Mouse (Mus musculus) embryonic fibroblast, embryonic 13.5 days (primary cell): Measurements from ENCODE around the gene A930004D18Rik.

Experiments used
- CTCF ChIP-seq: IDR thresholded peaks from 2 replicates; pipeline ENCODE4 v1.5.1; 2011; ENCODE audit warnings: mild to moderate bottlenecking, control low read depth, low read length, moderate library complexity, borderline replicate concordance; ENCODE audit not compliant: insufficient read depth
- POLR2A ChIP-seq: IDR thresholded peaks from 2 replicates; pipeline ENCODE4 v1.6.1; 2011; ENCODE audit warnings: low read depth, mild to moderate bottlenecking, control low read depth, low read length, moderate library complexity

- TF ChIP-seq POLR2A (no peak), CTCF (no peak)
Measured at GRCm38 (mm10) chr2:18066436-18066835, 28.9 kb upstream of the A930004D18Rik start.
